Mouse (Mus musculus) hindbrain, embryonic 12.5 days (tissue): ENCODE measurements at regions not wholly inside any gene's neighbourhood (a gene's known extent, or its start where the extent isn't known, plus 50 kb on each side); places are given as distances from the start of the nearest gene placed in this dataset.
"Not testable (repeated sequence)": the region's sequence is repeated elsewhere in the genome, so short reads cannot be mapped to it uniquely, and the experiment has no call there.

Source experiments
- ATAC-seq: fragments of 200-750 bp; cut with Nextera tagmentation; 2 replicates; pipeline ENCODE4 v1.8.0; 2017; ENCODE audit warnings: moderate TSS enrichment; ENCODE audit not compliant: low FRiP score
- H3K27ac ChIP-seq: fragments of 300-500 bp; sonication (generic); 2 replicates; pipeline ENCODE4 v1.5.1; 2016; ENCODE audit warnings: mild to moderate bottlenecking
- H3K27me3 ChIP-seq: fragments of 300-500 bp; sonication (generic); 2 replicates; pipeline ENCODE4 v1.6.1; 2016; ENCODE audit warnings: mild to moderate bottlenecking
- H3K36me3 ChIP-seq: fragments of 300-500 bp; sonication (generic); 2 replicates; pipeline ENCODE4 v1.6.1; 2016; ENCODE audit warnings: mild to moderate bottlenecking
- H3K4me1 ChIP-seq: fragments of 300-500 bp; sonication (generic); 2 replicates; pipeline ENCODE4 v1.6.1; 2016
- H3K4me2 ChIP-seq: fragments of 300-500 bp; sonication (generic); replicated peaks from 2 replicates; pipeline ENCODE4 v1.6.1; 2016; ENCODE audit warnings: mild to moderate bottlenecking
- H3K4me3 ChIP-seq: fragments of 300-500 bp; sonication (generic); 2 replicates; pipeline ENCODE4 v1.5.1; 2016; ENCODE audit warnings: mild to moderate bottlenecking
- H3K9ac ChIP-seq: fragments of 300-500 bp; sonication (generic); 2 replicates; pipeline ENCODE4 v1.6.1; 2016; ENCODE audit warnings: mild to moderate bottlenecking, moderate library complexity
- H3K9me3 ChIP-seq: fragments of 300-500 bp; sonication (generic); replicated peaks from 2 replicates; pipeline ENCODE4 v1.6.1; 2016; ENCODE audit warnings: mild to moderate bottlenecking
- WGBS: fragments of 180-500 bp; shearing (Covaris S2); methylation state at CpG from one replicate; pipeline ENCODE4 v1.1.7; 2016; 5-methylcytosine and 5-hydroxymethylcytosine counted together

DNA sequence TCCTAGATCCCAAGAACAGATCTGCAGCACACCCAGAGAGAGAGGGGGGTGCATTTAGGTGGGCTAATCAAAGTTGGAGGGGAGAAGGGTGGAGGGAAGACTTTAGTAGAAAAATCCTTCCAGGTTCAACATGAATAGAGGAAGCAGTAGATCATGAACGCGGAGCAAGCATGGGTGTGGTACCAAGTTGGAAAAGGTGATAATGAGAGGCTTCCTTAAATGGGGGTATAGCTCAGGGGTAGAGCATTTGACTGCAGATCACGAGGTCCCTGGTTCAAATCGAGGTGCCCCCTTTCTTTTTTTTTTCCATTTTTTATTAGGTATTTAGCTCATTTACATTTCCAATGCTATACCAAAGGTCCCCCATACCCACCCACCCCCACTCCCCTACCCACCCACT, 54.0 kb upstream of the Krba1 start:
- not testable (repeated sequence) for H3K27me3 ChIP-seq, H3K4me1 ChIP-seq, H3K9me3 ChIP-seq, H3K4me2 ChIP-seq, H3K36me3 ChIP-seq, H3K4me3 ChIP-seq, H3K27ac ChIP-seq, H3K9ac ChIP-seq, ATAC-seq
- WGBS, result 86% methylated on average over 4 of the region's 4 CpGs

DNA sequence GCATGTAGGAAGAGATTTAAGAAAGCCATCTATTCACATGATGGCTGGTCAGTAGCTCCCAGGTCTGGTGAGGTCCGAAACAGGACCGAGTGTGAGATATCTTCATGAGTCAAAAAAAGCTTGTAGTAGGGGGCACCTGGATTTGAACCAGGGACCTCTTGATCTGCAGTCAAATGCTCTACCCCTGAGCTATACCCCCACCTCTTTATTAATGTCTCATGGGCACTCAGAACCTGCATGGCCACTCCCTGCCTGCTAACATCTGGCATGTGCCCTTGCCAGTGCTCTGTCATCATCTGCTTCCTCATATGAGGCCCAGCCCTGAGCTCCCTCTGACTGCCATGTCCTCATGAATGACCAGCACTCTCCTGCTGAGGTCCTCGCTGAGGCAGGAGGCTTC, 58.4 kb upstream of the Krba1 start:
- WGBS, result 79% methylated on average over 3 of the region's 3 CpGs
- not testable (repeated sequence) for H3K9ac ChIP-seq, H3K4me2 ChIP-seq, H3K4me1 ChIP-seq, H3K27ac ChIP-seq, H3K36me3 ChIP-seq, H3K9me3 ChIP-seq, ATAC-seq, H3K4me3 ChIP-seq, H3K27me3 ChIP-seq

DNA sequence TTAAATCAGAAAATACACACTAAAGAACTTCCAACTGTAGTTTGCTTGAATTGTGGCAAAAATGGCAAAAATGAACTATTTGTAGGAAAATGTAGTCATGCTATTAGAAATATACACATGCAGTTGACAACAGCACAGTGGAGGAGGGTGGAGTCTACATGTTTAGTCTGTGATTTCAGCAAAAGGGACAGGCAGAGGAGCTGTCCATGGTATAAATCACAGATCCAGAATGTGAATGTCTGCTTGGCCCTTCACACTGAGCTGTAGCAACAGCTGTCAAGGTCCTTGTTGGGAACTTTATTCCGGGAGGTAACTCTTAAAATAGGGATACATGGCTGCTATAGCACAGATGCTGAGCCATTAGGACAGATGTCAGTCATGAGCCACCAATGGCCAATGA, 107.4 kb upstream of the Krba1 start:
- ATAC-seq, result no peak
- Histone ChIP-seq H3K27ac (no peak overlapping the region), H3K36me3 (no peaks in the 10 kb centered on the region), H3K4me1 (no peaks in the 10 kb centered on the region), H3K27me3 (no peaks in the 10 kb centered on the region), H3K9me3 (no peaks in the 10 kb centered on the region), H3K4me2 (no peak overlapping the region), H3K4me3 (no peak overlapping the region), H3K9ac (no peak overlapping the region)
- 92% methylated on average over 1 of the region's 1 CpGs for WGBS

DNA sequence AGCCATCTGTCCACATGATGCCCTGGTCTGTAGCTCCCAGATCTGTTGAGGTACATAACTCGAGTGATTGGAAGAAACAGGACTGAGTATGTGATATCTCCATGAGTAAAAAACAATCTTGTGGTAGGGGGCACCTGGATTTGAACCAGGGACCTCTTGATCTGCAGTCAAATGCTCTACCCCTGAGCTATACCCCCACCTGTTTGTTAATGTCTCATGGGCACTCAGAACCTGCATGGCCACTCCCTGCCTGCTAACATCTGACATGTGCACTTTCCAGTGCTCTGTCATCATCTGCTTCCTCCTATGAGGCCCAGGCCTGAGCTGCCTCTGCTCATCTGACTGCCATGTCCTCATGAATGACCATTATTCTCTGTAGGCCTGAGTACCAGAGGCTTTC, 115.7 kb upstream of the Krba1 start:
- not testable (repeated sequence) for ATAC-seq, H3K4me1 ChIP-seq, H3K9ac ChIP-seq, H3K4me3 ChIP-seq, H3K4me2 ChIP-seq, H3K36me3 ChIP-seq, H3K9me3 ChIP-seq, H3K27ac ChIP-seq, H3K27me3 ChIP-seq
- WGBS, result 54% methylated on average over 1 of the region's 1 CpGs

DNA sequence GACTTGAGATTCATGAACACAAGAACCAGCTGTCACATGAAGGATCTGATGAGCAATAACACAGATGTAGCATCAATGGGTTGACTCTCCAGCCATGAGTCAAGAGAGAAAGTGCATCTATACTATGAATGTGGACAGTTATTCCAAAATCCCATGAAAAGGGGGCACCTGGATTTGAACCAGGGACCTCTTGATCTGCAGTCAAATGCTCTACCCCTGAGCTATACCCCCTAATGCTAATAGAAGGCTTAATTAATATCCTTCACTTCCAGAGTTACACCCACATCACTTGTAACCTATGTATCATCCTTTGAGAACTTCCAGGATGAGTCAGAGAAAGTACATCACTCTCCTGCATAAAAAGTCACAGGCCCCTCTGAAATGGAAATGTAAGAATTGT, 133.8 kb upstream of the Krba1 start:
- ATAC-seq, H3K9ac ChIP-seq, H3K4me2 ChIP-seq, H3K9me3 ChIP-seq, H3K27me3 ChIP-seq, H3K27ac ChIP-seq, H3K36me3 ChIP-seq, H3K4me3 ChIP-seq, H3K4me1 ChIP-seq: not testable (repeated sequence)

DNA sequence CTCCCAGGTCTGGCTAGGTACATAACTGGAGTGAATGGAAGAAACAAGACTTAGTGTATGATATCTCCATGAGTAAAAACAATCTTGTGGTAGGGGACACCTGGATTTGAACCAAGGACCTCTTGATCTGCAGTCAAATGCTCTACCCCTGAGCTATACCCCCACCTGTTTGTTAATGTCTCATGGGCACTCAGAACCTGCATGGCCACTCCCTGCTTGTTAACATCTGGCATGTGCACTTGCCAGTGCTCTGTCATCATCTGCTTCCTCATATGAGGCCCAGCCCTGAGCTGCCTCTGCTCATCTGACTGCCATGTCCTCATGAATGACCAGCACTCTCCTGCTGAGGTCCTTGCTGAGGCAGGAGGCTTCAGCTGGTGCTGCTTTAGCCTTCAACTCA, 142.4 kb upstream of the Krba1 start:
- not testable (repeated sequence) for ATAC-seq, H3K27ac ChIP-seq, H3K27me3 ChIP-seq, H3K4me3 ChIP-seq, H3K4me1 ChIP-seq, H3K4me2 ChIP-seq, H3K9ac ChIP-seq, H3K9me3 ChIP-seq, H3K36me3 ChIP-seq

DNA sequence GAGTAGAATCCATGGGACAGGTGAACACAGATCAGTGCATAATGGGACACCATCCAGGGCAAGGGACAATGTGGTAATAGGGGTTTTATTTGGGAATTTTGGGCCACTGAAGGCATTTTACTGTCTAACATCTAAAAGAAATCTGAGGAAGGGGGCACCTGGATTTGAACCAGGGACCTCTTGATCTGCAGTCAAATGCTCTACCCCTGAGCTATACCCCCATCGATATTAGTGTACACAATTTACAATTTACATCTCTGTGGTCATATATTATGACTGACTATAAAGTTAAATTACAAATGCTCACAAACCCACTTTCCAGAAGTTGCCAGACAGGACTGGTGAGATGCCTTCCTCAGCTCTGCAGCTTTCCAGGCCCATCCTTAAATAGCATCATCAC, 143.4 kb upstream of the Krba1 start:
- WGBS, result 88% methylated on average over 1 of the region's 1 CpGs
- H3K27ac ChIP-seq, result no peak overlapping the region
- H3K4me3 ChIP-seq, result no peak overlapping the region
- H3K9me3 ChIP-seq, result no peaks in the 10 kb centered on the region
- no peak overlapping the region for H3K4me2 ChIP-seq
- no peaks in the 10 kb centered on the region for H3K36me3 ChIP-seq
- H3K27me3 ChIP-seq, result no peaks in the 10 kb centered on the region
- no peak for ATAC-seq
- no peaks in the 10 kb centered on the region for H3K4me1 ChIP-seq
- no peak overlapping the region for H3K9ac ChIP-seq

DNA sequence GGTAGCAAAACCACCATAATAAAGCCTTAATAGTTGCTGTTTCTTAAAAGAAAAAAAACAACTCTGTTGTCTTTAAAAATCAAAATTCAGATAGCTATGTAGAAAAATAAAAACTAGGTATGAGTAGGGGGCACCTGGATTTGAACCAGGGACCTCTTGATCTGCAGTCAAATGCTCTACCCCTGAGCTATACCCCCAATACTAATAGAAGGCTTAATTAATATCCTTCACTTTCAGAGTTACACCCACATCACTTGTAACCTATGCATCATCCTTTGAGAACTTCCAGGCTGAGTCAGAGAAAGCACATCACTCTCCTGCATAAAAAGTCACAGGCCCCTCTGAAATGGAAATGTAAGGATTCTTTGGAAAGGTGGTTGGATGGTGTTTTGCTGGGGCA, 151.2 kb upstream of the Krba1 start:
- not testable (repeated sequence) for H3K4me1 ChIP-seq, H3K27me3 ChIP-seq, H3K9me3 ChIP-seq, H3K4me2 ChIP-seq, ATAC-seq, H3K36me3 ChIP-seq, H3K9ac ChIP-seq, H3K4me3 ChIP-seq, H3K27ac ChIP-seq

DNA sequence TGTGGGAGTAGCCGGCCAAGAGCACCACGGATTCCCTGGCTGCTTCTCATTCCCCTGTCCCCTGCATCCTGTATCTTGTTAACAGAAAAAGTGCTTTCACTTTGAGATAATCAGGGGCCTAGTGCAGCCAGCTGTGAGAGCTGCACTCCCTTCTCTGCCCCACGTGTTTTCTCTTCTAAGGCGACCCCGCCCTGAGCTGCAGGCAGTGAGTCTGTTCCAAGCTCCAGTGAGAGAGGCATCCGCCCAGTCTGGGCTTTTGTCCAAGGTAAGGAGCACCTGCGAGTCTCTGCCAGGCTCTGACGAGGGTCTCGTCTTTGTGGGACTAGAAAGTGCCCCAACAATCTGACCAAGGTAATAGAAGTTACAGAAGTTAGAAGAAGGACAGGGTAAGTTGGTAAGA, 141.0 kb upstream of the Zfp746 start:
- no peaks in the 10 kb centered on the region for H3K4me1 ChIP-seq
- no peaks in the 10 kb centered on the region for H3K27me3 ChIP-seq
- no peaks in the 10 kb centered on the region for H3K9me3 ChIP-seq
- WGBS, result 75% methylated on average over 9 of the region's 9 CpGs
- no peak overlapping the region for H3K9ac ChIP-seq
- H3K4me3 ChIP-seq, result no peak overlapping the region
- ATAC-seq, result no peak
- H3K27ac ChIP-seq, result no peak overlapping the region
- H3K4me2 ChIP-seq, result no peak overlapping the region
- H3K36me3 ChIP-seq, result no peaks in the 10 kb centered on the region

DNA sequence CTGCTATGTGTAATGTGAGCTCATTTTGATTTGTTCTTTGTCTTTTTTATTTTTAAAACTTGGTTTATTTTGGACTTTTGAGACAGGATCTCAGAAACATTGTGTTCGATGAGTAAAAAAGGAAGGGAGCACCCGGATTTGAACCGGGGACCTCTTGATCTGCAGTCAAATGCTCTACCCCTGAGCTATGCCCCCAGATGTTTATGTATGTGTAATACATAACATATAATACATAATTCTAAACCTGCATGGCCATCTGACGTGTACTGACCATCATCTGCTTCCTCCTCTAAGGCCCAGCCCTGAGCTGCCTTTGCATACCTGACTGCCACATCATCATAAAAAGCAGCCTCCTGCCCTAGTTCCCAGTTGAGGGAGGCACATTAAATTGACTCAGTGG, 137.8 kb upstream of the Zfp746 start:
- H3K9me3 ChIP-seq, result no peaks in the 10 kb centered on the region
- H3K4me1 ChIP-seq, result no peaks in the 10 kb centered on the region
- no peak overlapping the region for H3K27ac ChIP-seq
- H3K36me3 ChIP-seq, result no peaks in the 10 kb centered on the region
- no peak overlapping the region for H3K4me3 ChIP-seq
- ATAC-seq, result no peak
- no peak overlapping the region for H3K9ac ChIP-seq
- no peak overlapping the region for H3K4me2 ChIP-seq
- H3K27me3 ChIP-seq, result no peaks in the 10 kb centered on the region
- WGBS, result 88% methylated on average over 4 of the region's 4 CpGs

DNA sequence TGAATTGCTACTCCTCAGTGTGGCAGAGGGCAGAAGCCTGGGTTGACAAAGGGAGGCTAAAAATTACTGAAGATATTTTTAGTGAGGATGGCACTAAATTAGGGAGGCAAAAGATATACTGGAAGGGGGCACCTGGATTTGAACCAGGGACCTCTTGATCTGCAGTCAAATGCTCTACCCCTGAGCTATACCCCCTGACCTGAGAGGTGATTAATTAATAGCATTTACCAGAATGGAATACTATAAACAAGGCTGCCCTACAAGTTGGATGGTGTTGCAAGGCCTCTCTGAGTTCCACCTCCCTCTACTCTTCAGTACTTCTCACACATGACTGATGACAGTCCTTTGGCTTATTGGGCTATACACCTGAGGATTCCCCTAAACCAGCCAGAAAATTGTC, 136.6 kb upstream of the Zfp746 start:
- H3K9me3 ChIP-seq, result no peaks in the 10 kb centered on the region
- no peak overlapping the region for H3K27ac ChIP-seq
- H3K9ac ChIP-seq, result no peak overlapping the region
- H3K4me2 ChIP-seq, result no peak overlapping the region
- no peaks in the 10 kb centered on the region for H3K36me3 ChIP-seq
- H3K27me3 ChIP-seq, result no peaks in the 10 kb centered on the region
- H3K4me3 ChIP-seq, result no peak overlapping the region
- no peak for ATAC-seq
- no peaks in the 10 kb centered on the region for H3K4me1 ChIP-seq

DNA sequence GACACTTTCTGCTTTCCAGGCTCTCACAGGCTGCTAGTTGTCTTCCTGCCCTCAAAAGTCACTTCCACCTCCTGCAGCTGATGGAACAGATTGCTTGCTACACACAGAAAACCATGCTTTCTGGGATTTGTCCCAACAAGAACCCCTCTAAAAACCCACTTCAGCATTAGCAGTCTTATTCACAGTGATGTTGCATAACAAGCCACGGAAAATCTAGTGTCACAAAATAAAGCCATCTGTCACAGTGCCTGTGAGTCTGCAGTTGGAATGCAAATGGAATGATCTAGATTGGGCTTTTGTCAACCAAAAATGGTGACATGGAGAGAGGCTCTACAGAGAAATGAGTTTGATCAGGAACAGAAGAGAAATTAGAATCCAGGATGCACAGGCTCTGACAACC, 135.4 kb upstream of the Zfp746 start:
- ATAC-seq, H3K4me1 ChIP-seq, H3K4me3 ChIP-seq, H3K9ac ChIP-seq, H3K36me3 ChIP-seq, H3K9me3 ChIP-seq, H3K27ac ChIP-seq, H3K4me2 ChIP-seq, H3K27me3 ChIP-seq: not testable (repeated sequence)
- WGBS, result 38% methylated on average over 1 of the region's 1 CpGs

DNA sequence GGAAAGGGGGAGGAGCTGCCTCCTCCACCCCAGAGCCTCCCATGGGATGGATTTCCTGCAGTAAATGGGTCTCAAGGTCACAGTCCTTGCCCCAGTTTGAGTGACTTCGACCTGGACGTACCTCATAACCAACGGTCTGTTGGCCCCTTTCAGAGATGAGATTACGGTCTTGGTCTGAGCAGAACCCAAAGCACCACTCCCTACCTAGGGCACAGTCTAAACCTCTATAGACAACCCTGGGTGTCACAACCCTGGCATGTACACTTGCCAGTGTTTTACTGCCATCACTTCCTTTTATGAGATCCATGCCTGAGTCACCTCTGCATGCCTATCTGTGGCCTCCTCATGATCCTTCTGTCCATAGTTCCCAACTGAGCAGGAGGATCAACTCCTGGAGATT, 128.8 kb upstream of the Zfp746 start:
- Histone ChIP-seq H3K9me3 (no peaks in the 10 kb centered on the region), H3K4me2 (no peak overlapping the region), H3K36me3 (no peaks in the 10 kb centered on the region), H3K27ac (no peak overlapping the region), H3K27me3 (no peaks in the 10 kb centered on the region), H3K4me1 (no peaks in the 10 kb centered on the region), H3K9ac (no peak overlapping the region), H3K4me3 (no peak overlapping the region)
- ATAC-seq, result no peak
- 89% methylated on average over 4 of the region's 4 CpGs for WGBS

DNA sequence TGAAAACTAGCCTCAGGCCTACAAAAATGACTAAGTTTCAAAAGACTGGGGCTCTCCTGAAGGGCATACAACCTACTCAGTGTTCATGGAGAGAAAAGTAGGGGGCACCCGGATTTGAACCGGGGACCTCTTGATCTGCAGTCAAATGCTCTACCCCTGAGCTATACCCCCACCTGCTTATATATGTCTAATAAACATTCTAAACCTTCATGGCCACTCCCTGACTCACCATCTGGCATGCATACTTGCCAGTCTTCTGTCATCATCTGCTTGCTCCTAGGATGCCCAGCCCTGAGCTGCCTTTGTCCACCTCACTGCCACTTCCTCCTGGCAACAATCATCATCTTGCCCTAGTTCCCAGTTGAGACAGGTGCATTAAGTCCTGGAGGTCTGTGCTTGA, 123.3 kb upstream of the Zfp746 start:
- Histone ChIP-seq H3K27ac (no peak overlapping the region), H3K4me2 (no peak overlapping the region), H3K4me3 (no peak overlapping the region), H3K9me3 (no peaks in the 10 kb centered on the region), H3K27me3 (no peaks in the 10 kb centered on the region), H3K36me3 (no peaks in the 10 kb centered on the region), H3K9ac (no peak overlapping the region), H3K4me1 (no peaks in the 10 kb centered on the region)
- WGBS, result 89% methylated on average over 2 of the region's 2 CpGs
- no peak for ATAC-seq
